Mouse (Mus musculus): ENCODE data around the gene Rps19. TPM values are rescaled to one million over a fixed set of nuclear protein-coding genes. Genes with fewer than 3 reads are reported as not detected.
"Not testable (repeated sequence)": the region's sequence is repeated elsewhere in the genome, so short reads cannot be mapped to it uniquely, and the experiment has no call there.

Gene Rps19
- polyA plus RNA-seq, 1 experiment: 627 TPM

- DNase-seq (ENCODE audit: low read depth in 1 of 2, low spot score in 2 of 2): no peak
- H3K27me3 ChIP-seq (ENCODE audit: control insufficient read depth, insufficient read depth, low read length): no peaks in the 10 kb centered on the region
- no peak overlapping the region for H3K4me3 ChIP-seq (ENCODE audit: extremely low read depth, insufficient read depth, insufficient read length)
- H3K4me1 ChIP-seq (ENCODE audit: control insufficient read depth, insufficient read depth, insufficient read length): peaks cover 21% of the 10 kb centered on the region; the same call in 1 of the 2 replicates
- 0 out of 2 replicates have a peak overlapping the region, but pooled peaks have one; percentile 1 for H3K27ac ChIP-seq (ENCODE audit: insufficient read depth, low read length)
- WGBS: 20% methylated on average over 4 of the region's 4 CpGs
- TF ChIP-seq POLR2A (IDR thresholded peaks at IDR 0.05; ENCODE audit: low read depth, low read length) (no peak), CTCF (IDR thresholded peaks at IDR 0.05; ENCODE audit: extremely low read depth, insufficient read depth, insufficient read length, insufficient replicate concordance) (no peak)
- peaks cover 29% of the 10 kb centered on the region for H3K36me3 ChIP-seq (ENCODE audit: control insufficient read depth, insufficient read depth, low read length)
Observed at GRCm38 (mm10) chr7:24886308-24886633, 2.1 kb downstream of the Rps19 start.

DNA sequence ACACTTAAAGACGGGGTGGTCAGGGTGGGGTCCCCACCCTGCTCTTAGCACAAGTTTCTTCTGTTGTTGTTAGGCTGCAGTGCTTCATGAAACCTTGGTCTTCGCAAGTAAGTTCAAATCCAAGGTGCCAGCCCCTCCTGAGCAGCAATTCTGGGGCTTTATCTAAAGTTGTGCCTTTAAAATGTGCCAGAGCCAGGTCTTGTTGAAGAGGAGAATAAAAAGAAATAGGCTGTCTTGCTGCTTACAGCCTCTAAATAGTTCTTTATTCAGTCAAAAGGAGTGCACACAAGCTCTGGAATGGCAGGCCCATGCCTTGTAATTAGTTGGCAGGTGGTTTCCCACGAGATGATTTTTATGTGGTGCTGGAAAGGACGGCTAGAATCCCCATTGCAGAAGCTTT lies 2.9 kb downstream of the Rps19 start:
- Histone ChIP-seq H3K4me1 (ENCODE audit: control insufficient read depth, insufficient read depth, insufficient read length) (peaks cover 21% of the 10 kb centered on the region; the same call in 1 of the 2 replicates), H3K27me3 (ENCODE audit: control insufficient read depth, insufficient read depth, low read length) (no peaks in the 10 kb centered on the region), H3K27ac (ENCODE audit: insufficient read depth, low read length) (no peak overlapping the region), H3K4me3 (ENCODE audit: extremely low read depth, insufficient read depth, insufficient read length) (no peak overlapping the region), H3K36me3 (ENCODE audit: control insufficient read depth, insufficient read depth, low read length) (peaks cover 29% of the 10 kb centered on the region)
- TF ChIP-seq POLR2A (IDR thresholded peaks at IDR 0.05; ENCODE audit: low read depth, low read length) (no peak), CTCF (IDR thresholded peaks at IDR 0.05; ENCODE audit: extremely low read depth, insufficient read depth, insufficient read length, insufficient replicate concordance) (no peak)
- DNase-seq (ENCODE audit: low read depth in 1 of 2, low spot score in 2 of 2): no peak
- WGBS: 63% methylated on average over 4 of the region's 4 CpGs

DNA sequence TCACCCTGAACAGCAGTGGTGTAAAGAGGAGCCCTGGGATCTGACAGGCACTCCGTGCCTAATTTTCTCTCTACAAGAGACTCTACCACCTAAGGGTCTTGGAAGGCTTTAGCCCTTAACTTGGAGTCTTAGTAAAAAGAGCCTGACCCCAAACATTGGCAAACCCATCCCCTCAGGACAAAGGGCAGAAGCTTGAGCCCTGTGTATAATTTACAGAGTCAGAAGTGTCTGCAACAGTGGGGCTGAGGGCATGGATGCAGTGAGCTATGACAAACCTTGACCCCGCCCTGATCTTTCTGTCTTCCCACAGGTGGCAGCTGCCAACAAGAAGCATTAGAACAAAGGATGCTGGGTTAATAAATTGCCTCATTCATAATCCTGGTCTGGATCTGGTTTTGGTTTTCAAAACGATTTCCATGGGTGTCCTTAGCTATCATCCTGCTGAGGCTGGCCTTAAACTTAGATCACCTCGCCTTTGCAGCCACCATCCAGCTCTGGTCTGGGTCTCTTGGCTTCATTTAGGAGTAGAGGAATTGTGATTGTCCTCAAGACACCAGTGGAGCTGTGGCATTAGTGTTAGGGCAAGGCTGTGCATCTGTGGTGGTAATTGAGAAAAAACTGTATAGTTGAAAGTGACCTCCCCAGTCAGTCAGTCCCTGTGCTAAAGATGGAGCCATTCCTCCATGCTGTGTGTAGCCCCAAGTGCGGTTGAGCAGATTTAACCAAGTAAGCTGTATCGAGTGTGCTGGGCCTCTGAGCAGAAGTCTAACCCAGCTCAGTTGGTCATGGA lies 5.5 kb downstream of the Rps19 start:
- no peak for DNase-seq (ENCODE audit: low read depth in 1 of 2, low spot score in 2 of 2)
- WGBS: 76% methylated on average over 6 of the region's 6 CpGs
- TF ChIP-seq CTCF (IDR thresholded peaks at IDR 0.05; ENCODE audit: extremely low read depth, insufficient read depth, insufficient read length, insufficient replicate concordance) (no peak), POLR2A (IDR thresholded peaks at IDR 0.05; ENCODE audit: low read depth, low read length) (no peak)
- Histone ChIP-seq H3K27me3 (ENCODE audit: control insufficient read depth, insufficient read depth, low read length) (no peaks in the 10 kb centered on the region), H3K4me1 (ENCODE audit: control insufficient read depth, insufficient read depth, insufficient read length) (peaks cover 25% of the 10 kb centered on the region; the same call in 1 of the 2 replicates), H3K36me3 (ENCODE audit: control insufficient read depth, insufficient read depth, low read length) (peaks cover 29% of the 10 kb centered on the region), H3K27ac (ENCODE audit: insufficient read depth, low read length) (peak overlapping the region; percentile 42), H3K4me3 (ENCODE audit: extremely low read depth, insufficient read depth, insufficient read length) (no peak overlapping the region)

- peak; percentile 94; the same call in 1 of the 2 replicates for TF ChIP-seq CTCF (IDR thresholded peaks at IDR 0.05; ENCODE audit: extremely low read depth, insufficient read depth, insufficient read length, insufficient replicate concordance)
- TF ChIP-seq POLR2A (IDR thresholded peaks at IDR 0.05; ENCODE audit: low read depth, low read length): no peak
- H3K27me3 ChIP-seq (ENCODE audit: control insufficient read depth, insufficient read depth, low read length): no peaks in the 10 kb centered on the region
- DNase-seq (ENCODE audit: low read depth in 1 of 2, low spot score in 2 of 2): peak in 1 of 2 experiments; percentile 75
- peaks cover 22% of the 10 kb centered on the region; the same call in 1 of the 2 replicates for H3K4me1 ChIP-seq (ENCODE audit: control insufficient read depth, insufficient read depth, insufficient read length)
- H3K36me3 ChIP-seq (ENCODE audit: control insufficient read depth, insufficient read depth, low read length): peaks cover 29% of the 10 kb centered on the region
- peak overlapping the region; percentile 93 for H3K27ac ChIP-seq (ENCODE audit: insufficient read depth, low read length)
- H3K4me3 ChIP-seq (ENCODE audit: extremely low read depth, insufficient read depth, insufficient read length): no peak overlapping the region
- WGBS: 25% methylated on average over 10 of the region's 10 CpGs
Observed at GRCm38 (mm10) chr7:24890281-24891216, 6.4 kb downstream of the Rps19 start.

GRCm38 (mm10) chr7:24891241-24892124 lies 7.3 kb downstream of the Rps19 start:
- no peaks in the 10 kb centered on the region for H3K27me3 ChIP-seq (ENCODE audit: control insufficient read depth, insufficient read depth, low read length)
- WGBS: 69% methylated on average over 3 of the region's 3 CpGs
- no peak for DNase-seq (ENCODE audit: low read depth in 1 of 2, low spot score in 2 of 2)
- peaks cover 22% of the 10 kb centered on the region for H3K36me3 ChIP-seq (ENCODE audit: control insufficient read depth, insufficient read depth, low read length)
- peak overlapping the region; percentile 32; the same call in 1 of the 2 replicates for H3K4me3 ChIP-seq (ENCODE audit: extremely low read depth, insufficient read depth, insufficient read length)
- TF ChIP-seq CTCF (IDR thresholded peaks at IDR 0.05; ENCODE audit: extremely low read depth, insufficient read depth, insufficient read length, insufficient replicate concordance): no peak
- TF ChIP-seq POLR2A (IDR thresholded peaks at IDR 0.05; ENCODE audit: low read depth, low read length): no peak
- H3K4me1 ChIP-seq (ENCODE audit: control insufficient read depth, insufficient read depth, insufficient read length): peaks cover 13% of the 10 kb centered on the region; the same call in 1 of the 2 replicates
- H3K27ac ChIP-seq (ENCODE audit: insufficient read depth, low read length): peak overlapping the region; percentile 93

DNA sequence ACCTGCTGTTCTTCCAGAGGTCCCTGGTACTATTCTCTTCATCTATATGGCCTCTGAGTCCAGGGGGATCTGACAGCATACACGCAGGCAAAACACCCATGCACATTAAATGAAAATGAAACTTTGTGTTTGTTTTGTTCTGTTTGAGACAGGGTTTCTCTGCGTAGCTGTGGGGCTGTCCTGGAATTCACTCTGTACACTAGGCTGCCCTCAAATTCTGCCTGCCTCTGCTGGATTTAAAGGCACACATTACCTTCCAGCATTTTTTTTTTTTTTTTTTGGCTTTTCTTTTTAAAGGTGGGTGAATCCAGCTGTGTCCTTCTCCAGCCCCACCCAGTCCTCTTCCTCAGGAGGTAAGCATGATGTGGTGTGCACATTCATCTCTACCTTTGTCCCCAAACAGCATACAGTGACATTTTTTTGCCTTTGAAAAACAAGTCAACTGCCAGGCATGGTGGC lies 8.0 kb downstream of the Rps19 start:
- WGBS: 30% methylated on average over 2 of the region's 2 CpGs
- peak overlapping the region; percentile 32; the same call in 1 of the 2 replicates for H3K4me3 ChIP-seq (ENCODE audit: extremely low read depth, insufficient read depth, insufficient read length)
- H3K36me3 ChIP-seq (ENCODE audit: control insufficient read depth, insufficient read depth, low read length): peaks cover 17% of the 10 kb centered on the region
- peak overlapping the region; percentile 93 for H3K27ac ChIP-seq (ENCODE audit: insufficient read depth, low read length)
- TF ChIP-seq CTCF (IDR thresholded peaks at IDR 0.05; ENCODE audit: extremely low read depth, insufficient read depth, insufficient read length, insufficient replicate concordance) (no peak), POLR2A (IDR thresholded peaks at IDR 0.05; ENCODE audit: low read depth, low read length) (no peak)
- H3K27me3 ChIP-seq (ENCODE audit: control insufficient read depth, insufficient read depth, low read length): no peaks in the 10 kb centered on the region
- H3K4me1 ChIP-seq (ENCODE audit: control insufficient read depth, insufficient read depth, insufficient read length): peaks cover 15% of the 10 kb centered on the region; the same call in 1 of the 2 replicates
- no peak for DNase-seq (ENCODE audit: low read depth in 1 of 2, low spot score in 2 of 2)

GRCm38 (mm10) chr7:24895749-24896148 lies 11.6 kb downstream of the Rps19 start:
- not testable (repeated sequence) for DNase-seq (ENCODE audit: low read depth in 1 of 2, low spot score in 2 of 2); H3K4me1 ChIP-seq (ENCODE audit: control insufficient read depth, insufficient read depth, insufficient read length); H3K27me3 ChIP-seq (ENCODE audit: control insufficient read depth, insufficient read depth, low read length); H3K4me3 ChIP-seq (ENCODE audit: extremely low read depth, insufficient read depth, insufficient read length)
- Histone ChIP-seq H3K36me3 (ENCODE audit: control insufficient read depth, insufficient read depth, low read length) (peaks cover 14% of the 10 kb centered on the region), H3K27ac (ENCODE audit: insufficient read depth, low read length) (peak overlapping the region; percentile 91)
- WGBS: 64% methylated on average over 2 of the region's 2 CpGs
